Mouse (Mus musculus) embryonic fibroblast, embryonic 13.5 days (primary cell): ENCODE measurements around the gene Ncam1. TPM values are rescaled to one million over a fixed set of nuclear protein-coding genes. Genes with fewer than 3 reads are reported as not detected.
A peak's percentile ranks its signal among the peaks of the same experiment; 100 is the strongest.

ENCODE experiments used
- H3K27ac ChIP-seq: 2 replicates; pipeline ENCODE4 v1.5.1; 2012; ENCODE audit warnings: low read length, control low read depth, inconsistent platforms; ENCODE audit not compliant: insufficient read depth
- H3K4me1 ChIP-seq: 2 replicates; pipeline ENCODE4 v1.6.1; 2011; ENCODE audit warnings: low read length; ENCODE audit not compliant: control insufficient read depth, insufficient read depth
- H3K4me3 ChIP-seq: 2 replicates; pipeline ENCODE4 v1.5.1; 2011; ENCODE audit warnings: mild to moderate bottlenecking, control low read depth, low read length; ENCODE audit not compliant: insufficient read depth
- CTCF ChIP-seq: IDR thresholded peaks from 2 replicates; pipeline ENCODE4 v1.5.1; 2011; ENCODE audit warnings: mild to moderate bottlenecking, control low read depth, low read length, moderate library complexity, borderline replicate concordance; ENCODE audit not compliant: insufficient read depth
- POLR2A ChIP-seq: IDR thresholded peaks from 2 replicates; pipeline ENCODE4 v1.6.1; 2011; ENCODE audit warnings: low read depth, mild to moderate bottlenecking, control low read depth, low read length, moderate library complexity
- polyA plus RNA-seq: library from polyadenylated mRNA; stranded (reverse); fragments of >200 nt; gene quantifications from 2 replicates; pipeline ENCODE4 v1.2.4, GENCODE M21; 2011; ENCODE audit warnings: low read depth; ENCODE audit not compliant: missing spikeins, insufficient read length

Ncam1 gene
- polyA plus RNA-seq, 1 experiment, result 182 TPM

DNA sequence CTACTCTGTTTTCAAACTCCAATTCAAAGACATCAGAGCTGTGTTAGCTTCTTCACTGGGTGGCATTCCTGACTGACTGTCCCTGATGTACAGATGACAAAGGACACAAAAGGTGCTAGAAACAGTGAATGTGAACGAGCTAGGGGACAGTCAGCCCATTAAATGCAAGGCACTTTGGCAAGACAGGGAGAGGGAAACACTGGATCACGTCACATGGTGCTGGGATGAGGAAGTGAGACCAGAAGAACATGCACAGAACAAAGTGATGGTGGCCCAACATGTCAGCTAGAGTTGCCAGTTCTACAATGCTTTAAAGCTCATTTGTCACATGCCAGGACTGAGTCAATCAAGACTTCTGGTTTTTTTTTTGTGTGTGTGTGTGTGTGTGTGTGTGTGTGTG is 247.4 kb downstream of the Ncam1 start:
- Histone ChIP-seq H3K27ac (no peak overlapping the region), H3K4me1 (no peaks in the 10 kb centered on the region), H3K4me3 (no peak overlapping the region)
- TF ChIP-seq POLR2A, result no peak
- no peak for TF ChIP-seq CTCF

DNA sequence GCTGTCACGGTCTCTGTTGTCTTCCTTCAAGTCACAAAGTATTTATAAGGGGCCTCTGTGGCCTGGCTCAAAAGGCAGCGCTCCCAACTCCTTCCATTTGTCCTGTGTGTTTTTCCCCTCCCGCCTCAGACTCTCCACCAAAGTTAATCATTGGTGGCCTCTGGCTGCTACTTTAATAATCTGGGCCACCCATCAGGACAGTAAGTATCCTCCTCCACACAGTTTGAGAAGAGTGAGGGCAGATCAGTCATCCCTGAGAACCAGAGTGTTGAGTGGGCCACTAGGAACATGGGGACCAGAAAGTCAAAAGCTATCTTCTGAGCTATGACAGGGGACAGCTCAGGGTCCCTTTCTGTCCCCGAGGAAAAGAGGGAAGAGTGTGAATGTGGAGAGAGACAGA is 256.1 kb downstream of the Ncam1 start:
- no peak overlapping the region for H3K4me3 ChIP-seq
- TF ChIP-seq CTCF, result no peak
- no peak for TF ChIP-seq POLR2A
- peaks cover 6% of the 10 kb centered on the region; the same call in 1 of the 2 replicates for H3K4me1 ChIP-seq
- no peak overlapping the region for H3K27ac ChIP-seq

DNA sequence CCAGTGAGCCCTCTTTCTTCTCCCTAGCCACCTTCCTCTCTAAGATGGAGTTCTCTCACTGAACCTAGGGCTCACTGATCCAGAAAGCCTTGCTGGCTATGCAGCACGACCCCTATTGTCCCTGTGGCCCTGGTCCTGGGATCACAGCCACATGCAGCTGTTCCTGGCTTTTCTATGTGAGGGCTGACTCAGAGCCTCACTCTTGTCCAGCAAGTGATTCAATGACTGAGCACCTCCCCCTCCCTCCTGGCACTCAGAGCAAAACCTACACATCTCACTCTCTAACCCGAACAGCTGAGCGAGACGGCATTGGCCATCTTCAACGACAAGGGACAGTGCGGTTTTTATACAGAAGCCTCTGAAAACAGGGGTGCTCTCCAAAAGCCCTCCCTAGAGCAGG is 260.9 kb downstream of the Ncam1 start:
- no peak overlapping the region for H3K4me3 ChIP-seq
- TF ChIP-seq CTCF (no peak), POLR2A (no peak)
- H3K4me1 ChIP-seq, result peaks cover 21% of the 10 kb centered on the region
- H3K27ac ChIP-seq, result no peak overlapping the region

DNA sequence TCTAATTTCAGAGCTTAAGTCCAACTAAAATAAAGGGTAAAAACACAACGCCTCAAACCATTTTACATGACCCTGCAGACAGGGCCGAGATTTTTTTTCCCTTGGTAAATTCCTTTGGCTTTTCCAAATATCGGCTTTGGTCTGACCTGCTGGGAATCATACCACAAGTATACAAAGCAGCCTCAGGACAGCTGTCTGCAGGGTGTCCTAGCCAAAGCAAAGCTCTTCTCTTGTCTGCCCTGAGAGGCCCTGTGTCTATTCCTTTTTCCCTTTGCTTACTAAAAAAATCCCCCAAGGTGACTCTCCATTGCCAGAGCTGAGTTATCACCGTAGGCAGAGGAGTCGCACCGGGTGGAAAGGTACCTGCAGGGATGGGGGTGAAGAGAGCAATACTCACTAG is 262.1 kb downstream of the Ncam1 start:
- no peak overlapping the region; the same call in 1 of the 2 replicates for H3K27ac ChIP-seq

DNA sequence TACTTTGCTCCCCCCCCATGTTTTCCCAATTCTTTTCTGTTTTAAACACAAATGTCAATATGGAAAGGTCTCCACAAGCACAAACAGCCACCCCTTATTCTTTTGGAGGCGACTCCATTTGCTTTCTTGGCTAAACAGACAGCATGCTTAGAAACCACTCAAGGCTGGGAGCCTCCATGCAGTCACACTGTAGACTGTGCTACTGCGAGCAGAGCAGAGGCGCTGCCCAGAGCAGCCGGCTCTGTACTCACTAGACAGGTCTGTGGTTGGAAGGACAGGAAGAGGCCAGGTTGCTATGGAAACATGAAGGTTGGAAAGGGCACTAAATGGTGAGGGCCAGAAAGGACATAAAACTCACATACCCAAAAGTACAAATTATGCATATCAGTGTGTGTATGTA is 263.8 kb downstream of the Ncam1 start:
- H3K27ac ChIP-seq, result no peak overlapping the region

More for the DNA sequence above, 262.1 kb downstream of the Ncam1 start:
- TF ChIP-seq POLR2A (no peak), CTCF (no peak)
- Histone ChIP-seq H3K4me3 (no peak overlapping the region), H3K4me1 (peaks cover 21% of the 10 kb centered on the region)

DNA sequence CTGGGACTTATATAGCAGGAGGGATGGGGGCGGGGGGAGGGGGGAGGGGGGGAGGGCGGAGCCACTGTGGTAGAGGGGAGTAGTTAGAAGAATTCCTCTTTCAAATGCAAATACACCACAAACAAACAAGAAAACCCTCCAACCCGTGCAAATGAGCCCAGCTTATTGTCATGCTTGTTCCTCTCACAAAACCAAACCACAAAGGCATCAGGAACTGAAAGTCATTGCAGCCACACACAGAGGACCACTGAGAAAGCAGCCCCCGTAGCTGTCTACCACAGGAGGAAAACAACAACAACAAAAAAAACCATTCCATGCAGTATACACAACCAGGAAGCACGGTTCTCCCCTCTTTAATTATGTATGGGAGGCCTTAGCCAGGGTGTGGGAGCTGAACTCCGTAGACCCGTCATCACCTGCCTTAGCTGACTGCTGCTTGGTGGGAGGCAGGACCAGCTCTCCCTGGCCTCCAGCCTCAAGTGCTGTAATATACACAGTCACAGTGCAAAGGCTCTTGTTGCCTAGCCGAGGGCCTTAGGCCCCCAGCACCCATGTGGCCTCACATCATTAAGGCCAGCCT is 264.7 kb downstream of the Ncam1 start:
- H3K4me3 ChIP-seq, result no peak overlapping the region
- no peak for TF ChIP-seq CTCF
- no peak for TF ChIP-seq POLR2A
- H3K27ac ChIP-seq, result peak overlapping the region; percentile 34
- H3K4me1 ChIP-seq, result peaks cover 21% of the 10 kb centered on the region

More for the DNA sequence above, 263.8 kb downstream of the Ncam1 start:
- Histone ChIP-seq H3K4me1 (peaks cover 21% of the 10 kb centered on the region), H3K4me3 (no peak overlapping the region)
- TF ChIP-seq POLR2A, result no peak
- TF ChIP-seq CTCF, result no peak

DNA sequence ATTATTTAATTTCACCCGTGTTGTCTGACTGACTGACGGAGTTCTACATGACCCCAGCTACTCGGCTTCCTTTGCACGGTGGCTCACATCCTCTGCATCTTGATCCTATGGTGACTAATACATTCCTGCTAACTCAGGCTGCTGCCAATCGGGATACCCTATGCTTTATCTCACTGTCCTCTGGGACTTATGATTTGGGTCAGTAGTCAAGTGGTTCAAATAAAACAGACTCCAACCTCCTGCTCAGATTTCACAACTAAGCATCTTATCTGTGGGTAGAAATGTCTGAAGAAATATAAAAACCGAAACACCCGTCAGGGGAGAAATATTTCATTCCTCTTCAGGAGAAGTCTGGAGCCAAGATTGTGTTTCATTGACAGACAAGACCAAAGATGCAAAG is 265.3 kb downstream of the Ncam1 start:
- H3K4me1 ChIP-seq, result peaks cover 21% of the 10 kb centered on the region
- TF ChIP-seq CTCF (no peak), POLR2A (no peak)
- no peak overlapping the region for H3K4me3 ChIP-seq
- 0 out of 2 replicates have a peak overlapping the region, but pooled peaks have one; percentile 22 for H3K27ac ChIP-seq

DNA sequence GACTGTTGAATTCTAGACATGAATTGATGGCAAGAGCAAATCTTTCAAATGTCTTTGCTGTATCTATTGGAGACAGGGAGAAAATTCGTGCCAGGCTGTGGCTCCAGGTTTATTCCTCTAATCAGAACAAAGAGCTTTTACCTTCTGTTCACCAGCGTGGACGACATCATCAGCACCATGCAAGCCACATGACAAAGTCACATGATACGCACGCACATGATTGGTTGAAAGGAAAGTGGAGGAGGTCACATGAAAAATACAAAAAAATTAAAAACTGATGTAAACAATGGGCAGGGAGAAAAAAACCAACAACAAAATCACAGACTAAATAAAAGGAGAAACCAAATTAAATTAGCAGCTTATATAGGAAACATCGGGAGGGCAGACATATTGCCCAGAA is 266.9 kb downstream of the Ncam1 start:
- TF ChIP-seq POLR2A, result no peak
- TF ChIP-seq CTCF, result no peak
- Histone ChIP-seq H3K4me3 (no peak overlapping the region), H3K4me1 (peaks cover 12% of the 10 kb centered on the region), H3K27ac (no peak overlapping the region)

DNA sequence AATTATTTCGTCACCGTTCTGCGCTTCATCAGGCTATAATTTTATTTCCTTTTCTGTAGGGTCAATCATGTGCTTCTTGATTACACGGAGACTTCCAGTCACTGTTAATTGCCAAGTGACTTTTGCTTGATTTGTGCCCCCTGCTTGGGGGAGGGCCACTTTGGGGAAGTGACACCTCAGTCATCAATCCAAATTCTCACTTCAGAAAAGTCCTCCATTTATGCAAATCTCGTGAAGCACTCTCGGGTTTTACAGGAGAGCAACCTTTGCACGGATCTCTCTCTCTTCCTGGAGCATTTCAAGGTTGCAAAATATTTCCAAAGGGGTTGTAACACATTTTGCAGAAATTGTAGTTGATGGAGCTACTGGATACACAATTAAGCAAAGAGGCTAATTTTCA is 267.5 kb downstream of the Ncam1 start:
- no peak for TF ChIP-seq CTCF
- TF ChIP-seq POLR2A, result no peak
- H3K4me1 ChIP-seq, result peaks cover 12% of the 10 kb centered on the region
- no peak overlapping the region for H3K27ac ChIP-seq
- no peak overlapping the region for H3K4me3 ChIP-seq

DNA sequence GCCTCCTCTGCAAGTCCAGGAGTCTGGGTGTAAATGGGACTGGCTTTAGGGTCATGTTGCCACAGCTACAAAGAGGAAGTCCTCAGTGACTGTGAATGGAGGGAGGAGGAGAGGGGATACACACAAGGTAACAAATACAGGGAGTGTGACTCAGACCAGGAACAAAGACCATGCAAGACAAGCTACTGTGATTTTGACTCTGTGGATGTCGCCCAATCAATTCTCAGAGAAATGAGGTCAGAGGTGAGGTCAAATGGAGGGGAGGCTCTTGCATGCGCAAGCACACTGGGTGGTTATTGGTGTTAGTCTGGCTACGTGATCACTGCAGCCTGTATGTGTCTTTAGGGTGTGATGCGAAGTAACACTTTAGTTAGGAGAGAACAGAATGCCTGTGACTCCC is 268.0 kb downstream of the Ncam1 start:
- Histone ChIP-seq H3K4me3 (no peak overlapping the region), H3K4me1 (peaks cover 7% of the 10 kb centered on the region), H3K27ac (no peak overlapping the region)
- TF ChIP-seq POLR2A, result no peak
- no peak for TF ChIP-seq CTCF

DNA sequence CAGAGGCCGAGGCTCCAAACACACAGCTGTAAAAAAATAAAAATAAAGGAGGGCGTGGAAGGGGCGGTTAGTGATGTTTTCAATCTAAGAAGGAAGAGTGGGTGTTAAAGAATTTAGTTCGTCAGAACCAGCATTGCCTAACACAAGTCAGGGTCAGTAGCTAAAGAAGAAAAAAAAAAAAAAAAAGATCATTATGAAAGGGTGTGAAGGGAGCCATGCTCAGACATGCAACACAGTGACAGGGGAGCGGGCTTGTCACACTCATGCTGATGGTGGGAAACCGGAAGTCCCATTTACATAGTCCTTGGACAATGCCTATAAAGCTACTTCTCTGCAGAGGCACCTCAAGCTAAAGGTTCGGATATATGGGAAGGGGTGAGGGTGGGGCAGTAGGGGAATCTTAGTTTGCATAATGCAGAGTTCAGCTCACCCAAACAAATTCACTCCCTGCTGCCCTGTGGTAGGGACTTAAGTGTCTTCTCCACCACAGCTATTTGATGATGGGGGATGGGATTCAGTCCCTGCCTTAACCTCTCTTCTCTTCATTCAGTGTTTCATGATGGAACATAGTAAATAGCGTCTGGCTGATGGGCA is 269.3 kb downstream of the Ncam1 start:
- Histone ChIP-seq H3K4me1 (peaks cover 7% of the 10 kb centered on the region), H3K4me3 (no peak overlapping the region), H3K27ac (no peak overlapping the region)
- TF ChIP-seq CTCF (no peak), POLR2A (no peak)
